Mouse (Mus musculus) midbrain, embryonic 11.5 days (tissue): ENCODE results near the gene Tmem141. TPM values are rescaled to one million over a fixed set of nuclear protein-coding genes. Genes with fewer than 3 reads are reported as not detected.
A peak's percentile ranks its signal among the peaks of the same experiment; 100 is the strongest.

Source experiments
- ATAC-seq: fragments of 200-750 bp; cut with Nextera tagmentation; 2 replicates; pipeline ENCODE4 v1.8.0; 2017; ENCODE audit warnings: moderate TSS enrichment, moderate library complexity; ENCODE audit not compliant: low FRiP score
- DNase-seq: peaks from one replicate; pipeline ENCODE4 v3.0.0; 2015; ENCODE audit warnings: low spot score; ENCODE audit errors: missing footprints
- H3K27ac ChIP-seq: fragments of 300-500 bp; sonication (generic); 2 replicates; pipeline ENCODE4 v1.5.1; 2014; ENCODE audit warnings: low read depth, low read length
- H3K27me3 ChIP-seq: fragments of 300-500 bp; sonication (generic); 2 replicates; pipeline ENCODE4 v1.6.1; 2014; ENCODE audit warnings: mild to moderate bottlenecking, low read length, moderate library complexity, mixed read lengths; ENCODE audit not compliant: control insufficient read depth, insufficient read depth
- H3K36me3 ChIP-seq: fragments of 300-500 bp; sonication (generic); 2 replicates; pipeline ENCODE4 v1.6.1; 2014; ENCODE audit warnings: mild to moderate bottlenecking, low read length, moderate library complexity, mixed read lengths; ENCODE audit not compliant: control insufficient read depth, insufficient read depth
- H3K4me1 ChIP-seq: fragments of 300-500 bp; sonication (generic); 2 replicates; pipeline ENCODE4 v1.6.1; 2014; ENCODE audit warnings: low read length; ENCODE audit not compliant: control insufficient read depth, insufficient read depth
- H3K4me2 ChIP-seq: fragments of 300-500 bp; sonication (generic); 2 replicates; pipeline ENCODE4 v1.6.1; 2014; ENCODE audit warnings: mild to moderate bottlenecking, moderate library complexity
- H3K4me3 ChIP-seq: fragments of 300-500 bp; sonication (generic); 2 replicates; pipeline ENCODE4 v1.5.1; 2014; ENCODE audit warnings: low read depth, low read length
- H3K9ac ChIP-seq: fragments of 300-500 bp; sonication (generic); 2 replicates; pipeline ENCODE4 v1.6.1; 2014; ENCODE audit warnings: low read length
- H3K9me3 ChIP-seq: fragments of 300-500 bp; sonication (generic); 2 replicates; pipeline ENCODE4 v1.6.1; 2016; ENCODE audit warnings: low read length; ENCODE audit not compliant: control insufficient read depth
- whole genome bisulfite sequencing: fragments of 180-500 bp; shearing (Covaris S2); extraction: QIAGEN DNeasy Blood & Tissue Kit; methylation state at CpG from one replicate; pipeline ENCODE4 v1.1.7; 2014; 5-methylcytosine and 5-hydroxymethylcytosine counted together
- polyA plus RNA-seq: library from polyadenylated mRNA; unstranded; fragments of >200 nt; fragmentation: Nextera tagmentation; extraction: Ambion mirVana; gene quantifications from 2 replicates; pipeline ENCODE4 v1.2.1, GENCODE M21; 2014

The Tmem141 gene
- polyA plus RNA-seq, 1 experiment from 2014 or later, result 19.1 TPM

DNA sequence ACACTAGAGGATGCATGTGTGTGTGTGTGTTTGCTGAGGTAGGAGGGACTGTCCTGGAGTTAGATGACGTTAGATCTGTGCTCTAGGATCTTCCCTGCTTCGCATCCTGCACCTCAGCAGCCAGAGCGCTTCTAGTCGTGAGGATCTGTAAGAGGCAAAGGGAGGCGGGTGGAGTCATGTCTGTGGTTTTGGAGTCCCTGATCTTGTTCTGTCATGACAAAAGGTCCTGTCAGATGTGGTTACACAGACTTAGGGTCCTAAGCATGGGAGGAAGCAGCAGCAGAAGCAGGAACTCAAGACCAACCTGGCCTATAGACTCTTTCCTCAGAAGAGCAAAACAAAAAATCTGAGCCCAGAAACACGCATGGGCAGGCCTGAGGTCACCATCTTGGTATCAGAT, 1.4 kb downstream of the Tmem141 start:
- peaks cover 22% of the 10 kb centered on the region for H3K27me3 ChIP-seq
- no peak for ATAC-seq
- 87% methylated on average over 6 of the region's 6 CpGs for WGBS

DNA sequence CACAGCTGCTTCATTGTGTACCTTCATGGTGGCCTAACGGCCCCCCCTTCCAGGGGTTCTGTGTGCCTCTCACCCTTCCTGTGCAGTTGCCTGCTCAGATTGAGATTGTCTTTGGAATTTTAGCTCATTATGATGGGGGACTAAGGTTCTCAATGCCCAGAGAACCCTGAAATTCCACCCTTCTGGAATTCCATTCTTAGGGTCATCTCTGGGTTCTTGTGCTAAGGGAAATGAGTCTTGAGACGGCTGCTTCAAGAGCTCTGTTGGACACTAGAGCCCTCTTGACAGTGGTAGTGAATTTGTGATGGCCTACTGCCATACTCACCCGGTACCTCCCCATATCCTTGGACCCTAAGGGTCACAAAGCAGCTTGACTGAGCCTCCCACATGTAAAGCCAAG, 4.2 kb downstream of the Tmem141 start, which contains the start of gene Ccdc183:
Gene Ccdc183 (minus strand): TSS at position 101 of the 400 bp plus-strand sequence.
- Histone ChIP-seq H3K9me3 (no peaks in the 10 kb centered on the region), H3K27ac (no peak within 1 kb of the TSS), H3K9ac (no peak within 1 kb of the TSS), H3K4me3 (no peak within 1 kb of the TSS), H3K4me1 (no peaks in the 10 kb centered on the region), H3K36me3 (no peaks in the 10 kb centered on the region), H3K27me3 (peaks cover 22% of the 10 kb centered on the region), H3K4me2 (no peak within 1 kb of the TSS)
- DNase-seq (no peak), ATAC-seq (no peak)
- 80% methylated on average over 3 of the region's 3 CpGs for WGBS

More for the DNA sequence above, 1.4 kb downstream of the Tmem141 start:
- H3K9ac ChIP-seq, result no peak overlapping the region
- no peak for DNase-seq
- H3K4me1 ChIP-seq, result no peaks in the 10 kb centered on the region
- no peak overlapping the region for H3K4me3 ChIP-seq
- no peak overlapping the region for H3K4me2 ChIP-seq
- no peaks in the 10 kb centered on the region for H3K9me3 ChIP-seq
- no peak overlapping the region for H3K27ac ChIP-seq
- no peaks in the 10 kb centered on the region for H3K36me3 ChIP-seq

DNA sequence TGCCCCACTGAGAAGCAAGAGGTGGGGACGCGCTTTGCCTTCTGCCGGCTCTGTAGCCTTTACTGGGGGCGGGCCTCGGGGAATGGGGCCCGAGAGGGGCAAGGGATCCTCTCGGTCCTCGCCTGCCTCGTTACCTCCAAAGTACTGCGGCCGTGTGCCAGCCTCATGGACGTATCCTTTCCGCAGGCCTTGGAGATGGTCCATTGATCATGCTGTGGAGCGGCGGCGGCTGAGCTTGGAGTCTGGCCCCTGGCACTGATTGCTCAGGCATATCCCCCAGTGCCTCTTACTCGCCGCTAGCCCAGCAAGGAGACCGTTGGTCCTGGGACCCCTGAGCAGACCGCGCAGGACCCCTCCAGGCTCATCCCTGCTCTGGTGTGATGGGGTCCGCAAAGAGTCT, 5.4 kb downstream of the Tmem141 start:
- Histone ChIP-seq H3K36me3 (no peaks in the 10 kb centered on the region), H3K9ac (no peak overlapping the region), H3K27ac (no peak overlapping the region), H3K9me3 (no peaks in the 10 kb centered on the region), H3K4me3 (no peak overlapping the region), H3K4me2 (no peak overlapping the region), H3K4me1 (no peaks in the 10 kb centered on the region), H3K27me3 (peaks cover 22% of the 10 kb centered on the region)
- ATAC-seq (no peak), DNase-seq (no peak)
- 24% methylated on average over 22 of the region's 22 CpGs for WGBS

DNA sequence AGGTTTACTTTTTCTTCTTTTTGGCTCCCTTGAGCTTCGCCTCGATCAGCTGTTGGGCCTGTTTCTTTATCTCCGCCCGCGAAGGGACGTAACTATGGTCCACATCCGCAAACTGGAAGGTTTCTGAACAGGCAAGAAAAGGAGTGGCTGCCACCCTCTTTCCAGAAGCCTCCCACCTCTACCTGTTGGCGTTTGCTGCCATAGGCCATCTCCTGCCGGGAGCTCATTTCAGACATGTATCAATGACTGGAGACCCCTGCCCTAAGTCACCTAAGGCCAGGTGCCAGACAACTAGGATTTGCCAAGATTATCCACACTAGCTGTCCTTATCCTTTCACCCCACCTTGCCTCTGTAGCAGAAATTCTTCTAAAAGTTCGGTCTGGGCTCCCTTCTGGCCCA, 13.1 kb downstream of the Tmem141 start:
- peaks cover 10% of the 10 kb centered on the region for H3K4me1 ChIP-seq
- H3K4me2 ChIP-seq, result peak overlapping the region; percentile 68
- WGBS, result 77% methylated on average over 10 of the region's 10 CpGs
- no peaks in the 10 kb centered on the region for H3K36me3 ChIP-seq
- peak; percentile 7; the same call in 1 of the 2 replicates for ATAC-seq
- H3K9ac ChIP-seq, result peak overlapping the region; percentile 46
- no peak for DNase-seq
- no peaks in the 10 kb centered on the region for H3K9me3 ChIP-seq
- H3K4me3 ChIP-seq, result peak overlapping the region; percentile 99
- H3K27me3 ChIP-seq, result 0 out of 2 replicates have a peak, but pooled peaks cover 6% of the 10 kb centered on the region
- H3K27ac ChIP-seq, result peak overlapping the region; percentile 87

DNA sequence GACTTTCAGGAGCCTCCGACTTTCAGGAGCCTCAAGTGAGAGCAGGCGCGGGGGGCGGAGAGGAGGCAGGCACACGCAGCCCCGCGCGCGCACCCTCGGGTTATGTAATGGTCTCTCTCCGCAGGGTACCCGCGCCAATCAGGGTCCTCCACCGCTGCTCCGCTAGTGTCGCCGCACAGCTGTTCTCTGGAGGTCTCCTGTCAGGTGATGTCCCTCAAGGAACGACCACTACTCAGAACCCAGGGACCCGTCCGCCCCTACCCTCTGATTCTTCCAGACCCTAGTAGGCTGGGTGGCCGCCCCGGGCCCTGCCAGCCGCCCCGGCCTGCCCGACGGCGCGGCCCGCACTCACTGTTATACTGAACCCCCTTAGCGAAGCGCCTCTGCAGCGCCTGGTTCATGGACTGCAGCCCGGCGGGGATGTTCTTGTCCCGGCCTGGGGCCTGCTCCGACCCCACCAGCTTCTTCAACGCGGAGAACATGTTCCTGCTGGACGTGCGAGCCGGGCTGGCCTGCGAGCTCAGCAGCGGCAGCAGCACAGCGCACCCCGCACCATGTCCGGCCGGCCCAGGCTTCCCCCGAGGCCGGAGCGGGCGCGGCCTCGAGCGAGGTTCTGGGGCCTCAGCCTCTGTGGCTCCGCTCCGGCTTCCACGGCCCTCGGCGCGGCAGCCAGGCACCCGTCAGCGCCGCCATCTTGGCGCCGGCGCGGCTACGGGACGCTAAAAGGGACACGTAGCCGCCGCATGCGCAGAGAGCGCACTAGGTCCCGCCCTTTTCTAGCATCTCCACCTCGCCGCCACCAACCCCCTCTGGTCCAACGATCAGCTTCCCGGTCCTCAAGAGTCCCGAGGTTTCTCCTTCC, 13.8 kb downstream of the Tmem141 start, which contains the start of gene Rabl6:
Gene Rabl6 (minus strand): TSS at position 761 of the 862 bp plus-strand sequence.
- under 1% methylated on average over 79 of the region's 80 CpGs for WGBS
- H3K9me3 ChIP-seq, result no peaks in the 10 kb centered on the region
- DNase-seq, result peak; percentile 99
- H3K27me3 ChIP-seq, result 0 out of 2 replicates have a peak, but pooled peaks cover 6% of the 10 kb centered on the region
- peak within 1 kb of the TSS; percentile 97 for H3K9ac ChIP-seq
- peak; percentile 90 for ATAC-seq
- peaks cover 10% of the 10 kb centered on the region for H3K4me1 ChIP-seq
- no peaks in the 10 kb centered on the region for H3K36me3 ChIP-seq
- peak within 1 kb of the TSS; percentile 99 for H3K4me3 ChIP-seq
- peak within 1 kb of the TSS; percentile 68 for H3K4me2 ChIP-seq
- peak within 1 kb of the TSS; percentile 87 for H3K27ac ChIP-seq

DNA sequence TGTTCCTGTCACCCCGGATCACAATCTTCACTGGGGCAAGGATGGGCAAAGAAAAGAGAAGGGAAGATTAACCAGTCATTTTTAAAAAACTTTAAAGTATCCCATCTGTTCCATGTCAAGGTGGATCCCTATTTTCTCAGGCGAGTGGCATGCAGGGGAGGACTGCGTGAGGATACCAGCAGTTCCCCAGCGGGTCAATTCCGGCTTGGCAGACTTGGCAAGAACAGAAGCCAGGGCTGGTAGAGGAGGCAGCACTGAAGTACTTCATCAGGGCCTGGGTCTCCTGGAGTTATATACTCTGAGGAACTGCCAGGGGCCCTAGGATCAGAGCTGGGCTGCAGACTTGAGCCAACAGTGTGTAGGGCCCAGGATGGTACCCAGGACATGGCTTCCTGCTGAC, 19.3 kb downstream of the Tmem141 start:
- DNase-seq (no peak), ATAC-seq (no peak)
- 90% methylated on average over 5 of the region's 5 CpGs for WGBS
- Histone ChIP-seq H3K36me3 (peaks cover 9% of the 10 kb centered on the region; the same call in 1 of the 2 replicates), H3K4me3 (no peak overlapping the region), H3K4me1 (peaks cover 10% of the 10 kb centered on the region), H3K9me3 (no peaks in the 10 kb centered on the region), H3K27me3 (no peaks in the 10 kb centered on the region), H3K9ac (no peak overlapping the region), H3K4me2 (no peak overlapping the region), H3K27ac (no peak overlapping the region)

DNA sequence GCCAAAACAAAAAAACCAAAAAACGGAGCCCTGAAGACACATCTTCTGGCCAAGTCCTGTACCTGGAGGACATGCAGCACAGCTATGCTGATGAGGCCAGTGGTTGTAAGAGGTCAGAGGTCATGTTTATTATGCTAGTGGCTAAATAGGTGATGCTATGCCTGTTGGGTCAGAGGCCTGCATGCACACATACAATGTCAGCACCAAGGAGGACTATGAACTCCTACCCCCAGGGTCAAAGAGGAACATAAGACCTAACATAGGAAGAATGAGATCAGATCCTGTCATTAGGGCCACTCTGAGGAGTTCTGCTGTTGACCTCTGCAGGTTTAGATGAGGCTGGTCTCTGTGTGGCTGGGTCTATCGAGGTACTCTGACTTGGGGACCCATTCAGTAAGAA, 21.8 kb downstream of the Tmem141 start:
- no peak overlapping the region for H3K4me3 ChIP-seq
- H3K4me2 ChIP-seq, result no peak overlapping the region
- peaks cover 20% of the 10 kb centered on the region; the same call in 1 of the 2 replicates for H3K36me3 ChIP-seq
- DNase-seq (no peak), ATAC-seq (no peak)
- no peak overlapping the region for H3K9ac ChIP-seq
- H3K4me1 ChIP-seq, result no peaks in the 10 kb centered on the region
- no peaks in the 10 kb centered on the region for H3K9me3 ChIP-seq
- 93% methylated on average over 2 of the region's 2 CpGs for WGBS
- no peak overlapping the region for H3K27ac ChIP-seq
- no peaks in the 10 kb centered on the region for H3K27me3 ChIP-seq

DNA sequence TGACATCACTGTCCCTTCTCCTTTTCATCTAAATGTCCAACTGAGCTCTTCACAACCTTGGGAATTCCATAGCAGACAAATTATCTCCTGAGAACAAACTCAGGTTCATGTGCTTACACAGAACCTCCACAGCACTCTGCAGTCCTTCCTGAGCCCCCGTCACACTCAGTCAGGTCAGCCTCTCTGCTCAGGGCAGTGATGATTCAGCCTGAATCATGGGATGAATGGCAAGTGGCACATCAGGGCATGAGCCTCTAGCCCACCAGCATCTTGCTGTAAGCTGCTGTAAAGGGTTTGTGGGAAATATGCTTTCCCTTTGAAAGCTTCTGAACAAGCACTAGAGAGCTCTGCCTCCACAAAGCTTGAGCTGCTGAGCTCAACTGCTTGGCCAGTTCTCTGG, 23.1 kb downstream of the Tmem141 start:
- Histone ChIP-seq H3K27ac (no peak overlapping the region), H3K4me1 (no peaks in the 10 kb centered on the region), H3K4me2 (no peak overlapping the region), H3K36me3 (peaks cover 22% of the 10 kb centered on the region; the same call in 1 of the 2 replicates), H3K4me3 (no peak overlapping the region), H3K27me3 (no peaks in the 10 kb centered on the region), H3K9ac (no peak overlapping the region), H3K9me3 (no peaks in the 10 kb centered on the region)
- no peak for DNase-seq
- 100% methylated on average over 1 of the region's 1 CpGs for WGBS
- no peak for ATAC-seq

DNA sequence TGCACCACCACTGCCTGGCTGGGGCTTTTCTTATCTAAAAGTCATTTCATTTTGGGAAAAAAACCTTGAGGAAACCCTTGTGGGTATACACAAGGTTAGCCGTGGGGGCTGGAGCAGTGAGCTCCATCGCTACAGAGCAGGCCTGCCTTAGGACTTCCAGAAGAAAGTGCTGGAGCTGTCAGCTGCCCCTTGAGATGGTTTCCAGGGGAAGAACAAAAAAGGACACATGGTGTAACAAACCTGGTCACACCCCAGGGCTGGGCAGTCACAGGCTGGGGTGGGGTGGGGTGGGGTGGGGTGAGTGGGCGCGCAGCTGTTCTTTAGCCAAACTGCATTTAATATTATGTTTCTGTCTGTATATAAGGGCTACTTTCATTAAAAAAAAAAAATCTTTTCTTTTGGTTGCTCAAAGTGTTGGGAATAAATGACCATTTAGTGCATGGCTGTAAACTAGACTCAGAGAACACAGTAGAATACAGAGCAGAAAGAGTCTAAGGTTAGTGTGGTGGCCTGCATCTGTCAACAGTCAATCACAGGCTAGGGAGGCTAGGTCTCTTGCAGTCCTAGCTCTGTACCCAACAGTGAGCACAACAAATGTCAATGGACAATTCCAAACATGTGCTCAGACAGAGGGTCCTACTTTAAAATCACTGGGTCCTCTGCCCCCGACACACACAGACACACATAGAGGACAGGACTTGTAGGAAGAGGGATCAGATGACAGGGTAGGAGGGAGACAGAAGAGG, 24.9 kb downstream of the Tmem141 start:
- no peak overlapping the region for H3K27ac ChIP-seq
- no peak overlapping the region for H3K4me3 ChIP-seq
- H3K27me3 ChIP-seq, result no peaks in the 10 kb centered on the region
- ATAC-seq (no peak), DNase-seq (no peak)
- H3K9ac ChIP-seq, result no peak overlapping the region
- peaks cover 26% of the 10 kb centered on the region for H3K36me3 ChIP-seq
- WGBS, result 95% methylated on average over 5 of the region's 5 CpGs
- no peaks in the 10 kb centered on the region for H3K9me3 ChIP-seq
- H3K4me2 ChIP-seq, result no peak overlapping the region
- no peaks in the 10 kb centered on the region for H3K4me1 ChIP-seq
